Mouse (Mus musculus) heart, embryonic 14.5 days (tissue): ENCODE measurements around the gene Rapgef1. TPM values are rescaled to one million over a fixed set of nuclear protein-coding genes. Genes with fewer than 3 reads are reported as not detected.

Source experiments
- ATAC-seq: fragments of 200-750 bp; cut with Nextera tagmentation; 2 replicates; pipeline ENCODE4 v1.8.0; 2017; ENCODE audit warnings: low read depth, moderate TSS enrichment; ENCODE audit not compliant: insufficient number of reproducible peaks, insufficient read depth, low FRiP score
- H3K27ac ChIP-seq, 2 experiments: fragments of 200-500 bp in 1 of 2; fragments of 300-500 bp in 1 of 2; sonication (generic) in 1 of 2; replicated peaks in 1 of 2; 2 replicates each; pipeline ENCODE4 v1.5.1; 2012 to 2014; ENCODE audit warnings: low read depth in 2 of 2, low read length in 2 of 2, control low read depth in 1 of 2, mild to moderate bottlenecking in 1 of 2, mixed read lengths in 1 of 2; ENCODE audit not compliant: control insufficient read depth in 1 of 2, insufficient read depth in 1 of 2
- H3K27me3 ChIP-seq: fragments of 300-500 bp; sonication (generic); 2 replicates; pipeline ENCODE4 v1.6.1; 2014; ENCODE audit warnings: mild to moderate bottlenecking, low read length, control low read depth; ENCODE audit not compliant: control insufficient read depth, insufficient read depth
- H3K36me3 ChIP-seq: fragments of 300-500 bp; sonication (generic); 2 replicates; pipeline ENCODE4 v1.6.1; 2014; ENCODE audit warnings: mild to moderate bottlenecking, control low read depth, low read length, mixed read lengths; ENCODE audit not compliant: control insufficient read depth, insufficient read depth
- H3K4me1 ChIP-seq, 2 experiments: fragments of 200-500 bp in 1 of 2; fragments of 300-500 bp in 1 of 2; sonication (generic) in 1 of 2; 2 replicates each; pipeline ENCODE4 v1.6.1; 2012 to 2014; ENCODE audit warnings: low read length in 2 of 2, control low read depth in 1 of 2, mixed read lengths in 1 of 2; ENCODE audit not compliant: control insufficient read depth in 2 of 2, insufficient read depth in 2 of 2
- H3K4me2 ChIP-seq: fragments of 300-500 bp; sonication (generic); 2 replicates; pipeline ENCODE4 v1.6.1; 2014; ENCODE audit warnings: mild to moderate bottlenecking, low read length
- H3K4me3 ChIP-seq, 2 experiments: fragments of 200-500 bp in 1 of 2; fragments of 300-500 bp in 1 of 2; sonication (generic) in 1 of 2; 2 replicates each; pipeline ENCODE4 v1.5.1; 2012 to 2014; ENCODE audit warnings: low read length in 2 of 2, mild to moderate bottlenecking in 2 of 2, control low read depth in 1 of 2, low read depth in 1 of 2, moderate library complexity in 1 of 2; ENCODE audit not compliant: control insufficient read depth in 1 of 2, insufficient read depth in 1 of 2
- H3K9ac ChIP-seq: fragments of 300-500 bp; sonication (generic); 2 replicates; pipeline ENCODE4 v1.6.1; 2014; ENCODE audit warnings: mild to moderate bottlenecking, low read length
- H3K9me3 ChIP-seq: fragments of 300-500 bp; sonication (generic); 2 replicates; pipeline ENCODE4 v1.6.1; 2016; ENCODE audit warnings: low read length, control low read depth; ENCODE audit not compliant: control insufficient read depth
- WGBS: fragments of 180-500 bp; shearing (Covaris S2); extraction: QIAGEN DNeasy Blood & Tissue Kit; methylation state at CpG from one replicate; pipeline ENCODE4 v1.1.7; 2014; 5-methylcytosine and 5-hydroxymethylcytosine counted together
- polyA plus RNA-seq: library from polyadenylated mRNA; unstranded; fragments of >200 nt; fragmentation: Nextera tagmentation; extraction: Ambion mirVana; gene quantifications from 2 replicates; pipeline ENCODE4 v1.2.1, GENCODE M21; 2014

The Rapgef1 gene
- polyA plus RNA-seq, 1 experiment from 2014 or later: 12.6 TPM

GRCm38 (mm10) chr2:29646613-29647012, 27.1 kb downstream of the Rapgef1 start:
- H3K9me3 ChIP-seq: no peaks in the 10 kb centered on the region
- no peak overlapping the region for H3K4me3 ChIP-seq
- ATAC-seq: 0 out of 2 replicates have a peak, but pooled peaks have one; percentile 50
- H3K9ac ChIP-seq: 0 out of 2 replicates have a peak overlapping the region, but pooled peaks have one; percentile 41
- H3K27me3 ChIP-seq: no peaks in the 10 kb centered on the region
- 0 out of 2 replicates have a peak overlapping the region, but pooled peaks have one; percentile 9 for H3K4me2 ChIP-seq
- 37% methylated on average over 3 of the region's 3 CpGs for WGBS
- H3K36me3 ChIP-seq: no peaks in the 10 kb centered on the region
- peaks cover 15 to 37% of the 10 kb centered on the region in 2 experiments for H3K4me1 ChIP-seq
- peak overlapping the region; percentile 36 to 45 for H3K27ac ChIP-seq

GRCm38 (mm10) chr2:29647162-29647561, 27.6 kb downstream of the Rapgef1 start:
- Histone ChIP-seq H3K4me2 (no peak overlapping the region), H3K9me3 (no peaks in the 10 kb centered on the region), H3K9ac (0 out of 2 replicates have a peak overlapping the region, but pooled peaks have one; percentile 41), H3K27me3 (no peaks in the 10 kb centered on the region), H3K4me3 (no peak overlapping the region), H3K4me1 (peaks cover 15 to 37% of the 10 kb centered on the region in 2 experiments), H3K36me3 (no peaks in the 10 kb centered on the region), H3K27ac (peak overlapping the region in 1 of 2 experiments; percentile 45; a peak in 1 of 4 replicates)
- no peak for ATAC-seq
- WGBS: 82% methylated on average over 4 of the region's 4 CpGs

- Histone ChIP-seq H3K27ac (0 out of 4 replicates have a peak overlapping the region, but pooled peaks have one; percentile 6 to 10), H3K9me3 (no peaks in the 10 kb centered on the region), H3K9ac (no peak overlapping the region), H3K4me1 (peaks cover 15 to 37% of the 10 kb centered on the region in 2 experiments), H3K4me3 (no peak overlapping the region), H3K27me3 (no peaks in the 10 kb centered on the region), H3K36me3 (no peaks in the 10 kb centered on the region), H3K4me2 (no peak overlapping the region)
- no peak for ATAC-seq
- WGBS: 75% methylated on average over 7 of the region's 7 CpGs
These were observed 28.3 kb downstream of the Rapgef1 start for GRCm38 (mm10) chr2:29647808-29648207.

GRCm38 (mm10) chr2:29648956-29649794, 29.7 kb downstream of the Rapgef1 start:
- H3K9ac ChIP-seq: no peak overlapping the region
- peak overlapping the region; percentile 65 to 72 for H3K27ac ChIP-seq
- no peak for ATAC-seq
- H3K27me3 ChIP-seq: no peaks in the 10 kb centered on the region
- 0 out of 2 replicates have a peak overlapping the region, but pooled peaks have one; percentile 27 for H3K4me2 ChIP-seq
- no peak overlapping the region for H3K4me3 ChIP-seq
- peaks cover 15 to 32% of the 10 kb centered on the region in 2 experiments for H3K4me1 ChIP-seq
- WGBS: 44% methylated on average over 6 of the region's 6 CpGs
- H3K9me3 ChIP-seq: no peaks in the 10 kb centered on the region
- no peaks in the 10 kb centered on the region for H3K36me3 ChIP-seq

GRCm38 (mm10) chr2:29649795-29650457, 30.4 kb downstream of the Rapgef1 start:
- H3K27ac ChIP-seq: peak overlapping the region; percentile 33 to 72
- no peaks in the 10 kb centered on the region for H3K27me3 ChIP-seq
- no peak overlapping the region for H3K4me3 ChIP-seq
- ATAC-seq: no peak
- H3K9ac ChIP-seq: no peak overlapping the region
- 0 out of 2 replicates have a peak overlapping the region, but pooled peaks have one; percentile 16 for H3K4me2 ChIP-seq
- peaks cover 15 to 31% of the 10 kb centered on the region in 2 experiments for H3K4me1 ChIP-seq
- no peaks in the 10 kb centered on the region for H3K9me3 ChIP-seq
- H3K36me3 ChIP-seq: no peaks in the 10 kb centered on the region
- WGBS: 68% methylated on average over 10 of the region's 10 CpGs

- Histone ChIP-seq H3K4me2 (no peak overlapping the region), H3K4me3 (no peak overlapping the region), H3K27me3 (no peaks in the 10 kb centered on the region), H3K9me3 (no peaks in the 10 kb centered on the region), H3K27ac (no peak overlapping the region), H3K4me1 (peaks cover 6 to 15% of the 10 kb centered on the region in 2 experiments), H3K36me3 (no peaks in the 10 kb centered on the region), H3K9ac (no peak overlapping the region)
- 80% methylated on average over 5 of the region's 5 CpGs for whole genome bisulfite sequencing
- ATAC-seq: no peak
These were observed 32.4 kb downstream of the Rapgef1 start for GRCm38 (mm10) chr2:29651876-29652275.

- no peaks in the 10 kb centered on the region for H3K27me3 ChIP-seq
- no peaks in the 10 kb centered on the region for H3K9me3 ChIP-seq
- peaks cover under 1 to 3% of the 10 kb centered on the region in 2 experiments; a peak in 2 of 4 replicates for H3K4me1 ChIP-seq
- no peak overlapping the region for H3K4me3 ChIP-seq
- no peak overlapping the region for H3K4me2 ChIP-seq
- H3K27ac ChIP-seq: no peak overlapping the region
- WGBS: 95% methylated on average over 5 of the region's 5 CpGs
- ATAC-seq: no peak
- no peaks in the 10 kb centered on the region for H3K36me3 ChIP-seq
- no peak overlapping the region for H3K9ac ChIP-seq
These were observed 35.9 kb downstream of the Rapgef1 start for GRCm38 (mm10) chr2:29655433-29655832.
